Mouse (Mus musculus) cerebellum, adult 2 months (tissue): ENCODE results near the gene Ago4.

ENCODE experiments used
- CTCF ChIP-seq: fragments of 200-500 bp; IDR thresholded peaks from 2 replicates; pipeline ENCODE4 v1.5.1; 2011; ENCODE audit warnings: low read depth, mild to moderate bottlenecking, control low read depth, low read length, moderate library complexity, borderline replicate concordance; ENCODE audit not compliant: insufficient read depth
- POLR2A ChIP-seq: fragments of 200-500 bp; IDR thresholded peaks from 2 replicates; pipeline ENCODE4 v1.6.1; 2011; ENCODE audit warnings: low read length, control low read depth, borderline replicate concordance; ENCODE audit not compliant: insufficient read depth

DNA sequence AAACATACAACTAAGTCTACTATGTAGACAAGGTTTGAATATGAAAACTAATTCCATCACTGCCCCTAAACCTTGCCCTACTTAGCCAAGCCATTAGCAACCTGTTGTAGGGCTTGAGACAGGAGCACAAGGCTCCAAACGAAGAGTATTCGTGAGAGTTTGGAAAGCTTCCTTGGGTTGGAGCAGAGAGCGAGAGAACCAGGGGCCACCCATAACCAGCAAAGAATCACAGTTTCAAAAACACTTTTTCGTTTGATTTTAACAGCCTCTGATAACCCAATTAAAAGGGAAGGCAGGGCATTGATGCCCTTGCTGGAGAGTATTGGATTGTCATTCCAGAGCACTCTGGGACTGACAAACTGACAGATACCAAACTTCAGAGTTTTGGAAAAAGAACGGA lies 980 bp downstream of the Ago4 start:
- no peak for TF ChIP-seq CTCF
- TF ChIP-seq POLR2A, result no peak
